Mouse (Mus musculus) gastrocnemius, postnatal 14 days (tissue): ENCODE measurements around the gene Mx1. TPM values are rescaled to one million over a fixed set of nuclear protein-coding genes. Genes with fewer than 3 reads are reported as not detected.

Experiments
- DNase-seq: peaks from one replicate; pipeline ENCODE4 v3.0.0; 2021; ENCODE audit warnings: mixed read lengths
- intact Hi-C: fragments of 180-260 bp; cut with DNase I; formaldehyde crosslinking; loops from one replicate; pipeline ENCODE4 v1.15.1; 2025; ENCODE audit warnings: low total_unique reads
- total RNA-seq, 2 experiments: library from RNA; stranded (reverse); gene quantifications; 2 replicates each; pipeline ENCODE4 v1.2.3; 2021

Mx1 gene
- total RNA-seq, 2 experiments from 2014 or later: 0.11 to 0.45 TPM

GRCm38 (mm10) chr16:97461271-97461670, 1.4 kb downstream of the Mx1 start:
- DNase-seq: no peak
- intact Hi-C loops: loop anchor here (10.0 kb wide), 1 partner anchor 146 kb away; no protein-coding TSS in a partner anchor

GRCm38 (mm10) chr16:97459831-97460230, 2.9 kb downstream of the Mx1 start:
- no peak for DNase-seq
- intact Hi-C loops: loop anchor here (10.0 kb wide), 1 partner anchor 145 kb away; no protein-coding TSS in a partner anchor

GRCm38 (mm10) chr16:97447386-97447785, 15.3 kb downstream of the Mx1 start:
- no peak for DNase-seq
- intact Hi-C loops: no loop called here

GRCm38 (mm10) chr16:97443670-97444263, 18.9 kb downstream of the Mx1 start:
- no peak for DNase-seq
- intact Hi-C loops: no loop called here

GRCm38 (mm10) chr16:97441967-97442366, 20.7 kb downstream of the Mx1 start:
- no peak for DNase-seq
- intact Hi-C loops: no loop called here

GRCm38 (mm10) chr16:97438191-97438590, 24.5 kb downstream of the Mx1 start:
- no peak for DNase-seq
- intact Hi-C loops: no loop called here

- peak; percentile 52 for DNase-seq
- intact Hi-C loops: no loop called here
Measured at GRCm38 (mm10) chr16:97437448-97438056, 25.2 kb downstream of the Mx1 start.

GRCm38 (mm10) chr16:97434206-97434605, 28.5 kb downstream of the Mx1 start:
- no peak for DNase-seq
- intact Hi-C loops: no loop called here

- peak; percentile 51 for DNase-seq
- intact Hi-C loops: no loop called here
Measured at GRCm38 (mm10) chr16:97431328-97431727, 31.4 kb downstream of the Mx1 start.

GRCm38 (mm10) chr16:97430091-97430490, 32.6 kb downstream of the Mx1 start:
- DNase-seq: no peak
- intact Hi-C loops: no loop called here

- DNase-seq: no peak
- intact Hi-C loops: no loop called here
Measured at GRCm38 (mm10) chr16:97428026-97428425, 34.7 kb downstream of the Mx1 start.

- intact Hi-C loops: no loop called here
- no peak for DNase-seq
Measured at GRCm38 (mm10) chr16:97423627-97424026, 39.1 kb downstream of the Mx1 start.

GRCm38 (mm10) chr16:97421671-97422070, 41.0 kb downstream of the Mx1 start:
- intact Hi-C loops: no loop called here
- DNase-seq: no peak

- no peak for DNase-seq
- intact Hi-C loops: loop anchor here (10.0 kb wide), 1 partner anchor 64 kb away; the partner anchor contains the start of gene Bace2
Measured at GRCm38 (mm10) chr16:97418749-97419453, 43.8 kb downstream of the Mx1 start.

- intact Hi-C loops: loop anchor here (10.0 kb wide), 1 partner anchor 63 kb away; the partner anchor contains the start of gene Bace2
- peak; percentile 51 for DNase-seq
Measured at GRCm38 (mm10) chr16:97417896-97418542, 44.7 kb downstream of the Mx1 start.

GRCm38 (mm10) chr16:97405476-97406012, 57.2 kb downstream of the Mx1 start:
- no peak for DNase-seq
- intact Hi-C loops: no loop called here

- no peak for DNase-seq
- intact Hi-C loops: no loop called here
Measured at GRCm38 (mm10) chr16:97402213-97402785, 60.4 kb downstream of the Mx1 start.

- intact Hi-C loops: no loop called here
- DNase-seq: no peak
Measured at GRCm38 (mm10) chr16:97401741-97402140, 61.0 kb downstream of the Mx1 start.

- intact Hi-C loops: no loop called here
- no peak for DNase-seq
Measured at GRCm38 (mm10) chr16:97399991-97400390, 62.7 kb downstream of the Mx1 start.
